Mouse (Mus musculus) heart, postnatal 25 days (tissue): ENCODE results near the gene Kdm1b. TPM values are rescaled to one million over a fixed set of nuclear protein-coding genes. Genes with fewer than 3 reads are reported as not detected.

Experiments
- DNase-seq: peaks from one replicate; pipeline ENCODE4 v3.0.0; 2022; ENCODE audit warnings: low spot score
- intact Hi-C: fragments of 180-260 bp; cut with DNase I; formaldehyde crosslinking; loops from one replicate; pipeline ENCODE4 v1.15.1; 2025
- total RNA-seq, 2 experiments: library from RNA; stranded (reverse); gene quantifications; 2 replicates each; pipeline ENCODE4 v1.2.3; 2021

Kdm1b gene
- total RNA-seq, 2 experiments from 2014 or later = 8.2 to 10.4 TPM

DNA sequence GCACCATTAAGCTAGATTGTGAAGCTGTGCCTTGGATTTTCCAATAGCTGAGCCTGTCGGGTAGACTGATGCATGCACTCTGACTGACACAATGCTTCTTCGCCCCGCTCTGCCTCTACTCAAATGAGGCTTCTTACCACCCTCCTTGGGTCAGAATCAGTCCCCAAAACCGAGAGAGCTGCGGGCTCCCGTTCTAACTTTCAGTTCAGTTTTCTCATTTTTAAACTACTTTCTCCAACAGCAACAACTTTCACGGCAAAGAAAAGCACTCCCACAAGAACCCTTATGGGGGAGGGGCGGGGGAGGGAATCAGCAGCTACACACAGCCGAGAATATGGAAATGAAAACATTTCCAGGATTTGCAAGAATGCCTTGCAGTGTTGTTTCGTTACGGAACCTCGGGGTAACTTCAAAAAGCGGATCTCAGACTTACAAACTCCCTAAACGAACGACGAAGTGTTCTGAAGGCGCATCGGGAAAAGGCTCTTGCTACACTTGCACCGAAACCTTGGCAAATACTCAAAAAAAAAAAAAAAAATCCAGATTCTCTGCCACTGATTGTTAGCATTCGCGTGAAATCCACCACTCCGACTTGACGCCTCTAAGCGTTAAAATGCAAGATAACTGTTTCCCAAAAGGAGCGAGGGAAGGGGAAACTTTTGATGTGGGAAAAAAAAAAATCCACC is 61.7 kb downstream of the Kdm1b start:
- DNase-seq = no peak
- intact Hi-C loops = loop anchor here (5.0 kb wide), 1 partner anchor 87 kb away; no protein-coding TSS in a partner anchor

- intact Hi-C loops = loop anchor here (5.0 kb wide), 1 partner anchor 86 kb away; no protein-coding TSS in a partner anchor
- peak; percentile 78 for DNase-seq
These were observed 62.6 kb downstream of the Kdm1b start, which contains the start of gene Dek for GRCm38 (mm10) chr13:47105711-47106579. Gene Dek, minus strand, starts transcription at chr13:47106201.

DNA sequence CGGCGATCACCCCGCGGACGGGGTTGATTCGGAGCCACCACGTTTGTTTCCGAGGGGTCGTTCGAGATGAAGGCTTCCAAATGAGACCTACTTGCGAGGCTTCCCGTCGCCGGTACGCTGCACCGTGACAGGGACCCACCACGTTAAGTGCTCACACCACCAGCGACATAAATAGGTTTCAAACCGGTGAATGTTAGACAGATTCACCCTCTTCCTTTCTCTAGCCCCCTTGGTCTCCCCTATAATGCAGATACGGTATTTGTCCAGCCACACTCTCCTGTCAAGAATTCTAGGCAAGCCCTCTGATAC is 63.2 kb downstream of the Kdm1b start:
- DNase-seq = no peak
- intact Hi-C loops = loop anchor here (5.0 kb wide), 1 partner anchor 86 kb away; no protein-coding TSS in a partner anchor

- DNase-seq = no peak
- intact Hi-C loops = loop anchor here (5.0 kb wide), 1 partner anchor 83 kb away; no protein-coding TSS in a partner anchor
These were observed 65.9 kb downstream of the Kdm1b start for GRCm38 (mm10) chr13:47109239-47109638.

- intact Hi-C loops = no loop called here
These were observed 67.9 kb downstream of the Kdm1b start for GRCm38 (mm10) chr13:47111185-47111584.

GRCm38 (mm10) chr13:47112056-47112455 is 68.8 kb downstream of the Kdm1b start:
- intact Hi-C loops = no loop called here
- DNase-seq = no peak

More at GRCm38 (mm10) chr13:47111185-47111584, 67.9 kb downstream of the Kdm1b start:
- DNase-seq = no peak

DNA sequence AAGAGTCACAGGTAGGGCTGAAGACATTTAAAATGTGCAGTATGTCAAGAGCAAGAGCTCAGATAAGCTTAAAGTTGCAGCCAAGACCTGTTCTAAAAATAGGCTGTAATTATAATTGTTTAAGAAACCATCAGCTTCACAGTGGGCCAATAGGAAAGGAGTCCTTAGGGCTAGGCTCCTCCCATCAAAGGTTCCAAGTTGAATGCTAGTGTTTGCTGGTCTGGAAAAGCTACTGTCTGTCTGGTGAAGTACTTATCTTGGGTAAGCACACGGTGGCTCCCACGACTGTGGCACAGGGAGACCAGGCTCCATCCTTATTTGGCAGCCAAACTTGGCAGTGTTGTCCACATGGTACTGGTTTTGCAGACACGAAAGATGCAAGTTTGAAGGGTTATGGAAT is 69.6 kb downstream of the Kdm1b start:
- no peak for DNase-seq
- intact Hi-C loops = no loop called here

DNA sequence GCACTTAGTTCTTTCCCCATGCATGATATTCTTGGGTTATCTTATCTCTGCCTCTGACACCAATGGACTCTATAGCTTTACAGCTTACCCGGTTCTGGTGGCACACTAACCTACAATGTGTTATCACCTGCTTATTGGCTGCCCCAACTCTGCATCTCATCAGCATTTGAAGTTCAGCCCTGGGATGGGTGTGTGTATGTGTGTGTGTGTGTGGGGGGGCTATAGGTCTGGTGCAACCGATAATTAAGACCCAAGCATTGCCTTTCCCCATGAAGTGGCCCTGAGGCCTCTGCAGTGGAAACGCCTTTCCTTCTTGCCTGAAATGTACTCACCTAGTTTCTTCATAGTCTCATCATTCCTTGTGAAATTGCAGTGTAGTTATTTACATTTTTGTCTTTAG is 72.7 kb downstream of the Kdm1b start:
- no peak for DNase-seq
- intact Hi-C loops = no loop called here

GRCm38 (mm10) chr13:47121333-47121889 is 78.1 kb downstream of the Kdm1b start:
- intact Hi-C loops = no loop called here
- no peak for DNase-seq

DNA sequence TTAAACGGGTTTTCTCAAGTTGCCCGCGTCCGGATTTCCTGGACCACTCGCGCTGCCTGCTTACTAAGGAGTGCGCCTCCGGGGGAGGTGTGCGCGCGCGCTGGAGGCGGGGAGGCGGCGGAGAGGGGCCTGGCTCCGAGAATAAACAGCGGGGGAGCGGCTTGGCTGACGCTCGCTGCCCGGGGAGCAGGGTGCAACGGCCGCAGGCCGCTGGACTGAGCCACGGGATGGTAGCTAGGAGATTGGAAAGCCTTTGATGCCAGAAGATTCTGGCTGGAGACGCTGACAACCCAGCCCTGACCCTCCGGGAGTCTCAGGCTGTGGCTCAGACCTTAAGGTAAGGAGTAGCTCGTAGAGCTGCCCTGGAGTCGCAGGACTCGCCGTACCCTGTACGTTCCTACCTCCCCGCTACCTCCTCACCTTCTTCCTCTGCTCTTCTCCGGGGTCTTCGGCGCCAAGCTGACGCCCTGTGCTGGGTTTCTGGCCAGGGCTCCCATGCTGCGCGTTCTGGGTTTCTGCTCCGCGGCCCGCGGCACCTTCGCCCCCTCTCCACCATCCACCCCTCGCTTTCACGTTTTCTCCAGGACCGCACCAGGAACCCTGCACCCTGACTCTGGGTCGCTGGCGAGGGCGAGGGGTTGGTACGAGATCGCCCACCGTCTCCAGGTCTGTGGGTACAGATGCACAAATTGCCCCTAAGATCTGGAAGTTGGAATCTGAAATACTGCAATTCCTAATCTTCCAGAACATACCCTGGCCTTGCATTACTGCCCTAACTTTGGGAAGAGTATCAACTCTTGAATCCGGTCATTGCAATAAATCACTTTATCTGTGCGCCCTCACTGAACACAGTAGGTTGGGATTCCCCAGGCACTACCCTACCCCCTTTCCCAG is 79.5 kb downstream of the Kdm1b start, which contains the start of gene Rnf144b:
Rnf144b (plus strand) TSS at position 120 of the 894 bp plus-strand sequence.
- intact Hi-C loops = no loop called here
- no peak for DNase-seq

GRCm38 (mm10) chr13:47124449-47124848 is 81.2 kb downstream of the Kdm1b start:
- intact Hi-C loops = no loop called here

GRCm38 (mm10) chr13:47124986-47125385 is 81.7 kb downstream of the Kdm1b start:
- intact Hi-C loops = no loop called here

More at GRCm38 (mm10) chr13:47124449-47124848, 81.2 kb downstream of the Kdm1b start:
- no peak for DNase-seq

DNA sequence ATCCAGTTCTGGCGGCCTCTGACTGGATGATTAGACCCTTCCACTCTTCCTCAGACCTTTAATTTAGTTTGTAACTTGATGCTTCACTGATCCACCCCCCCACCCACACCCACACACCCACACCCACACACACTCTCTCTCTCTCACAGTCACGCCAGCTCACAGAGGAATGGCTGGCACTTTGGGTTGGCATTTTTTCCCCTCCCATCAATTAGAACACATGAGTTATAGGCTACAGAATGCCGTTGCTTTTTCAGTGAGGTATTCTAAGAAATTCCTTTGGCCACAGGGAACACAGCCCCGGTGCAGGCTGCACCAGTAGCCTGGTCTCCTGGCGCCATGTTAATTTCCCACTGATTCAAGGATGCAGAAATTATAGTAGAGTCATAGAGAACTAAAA is 82.3 kb downstream of the Kdm1b start:
- intact Hi-C loops = no loop called here
- DNase-seq = no peak

More at GRCm38 (mm10) chr13:47124986-47125385, 81.7 kb downstream of the Kdm1b start:
- DNase-seq = no peak

GRCm38 (mm10) chr13:47129090-47129489 is 85.8 kb downstream of the Kdm1b start:
- intact Hi-C loops = no loop called here
- no peak for DNase-seq

- DNase-seq = no peak
- intact Hi-C loops = no loop called here
These were observed 89.8 kb downstream of the Kdm1b start for GRCm38 (mm10) chr13:47133058-47133457.

DNA sequence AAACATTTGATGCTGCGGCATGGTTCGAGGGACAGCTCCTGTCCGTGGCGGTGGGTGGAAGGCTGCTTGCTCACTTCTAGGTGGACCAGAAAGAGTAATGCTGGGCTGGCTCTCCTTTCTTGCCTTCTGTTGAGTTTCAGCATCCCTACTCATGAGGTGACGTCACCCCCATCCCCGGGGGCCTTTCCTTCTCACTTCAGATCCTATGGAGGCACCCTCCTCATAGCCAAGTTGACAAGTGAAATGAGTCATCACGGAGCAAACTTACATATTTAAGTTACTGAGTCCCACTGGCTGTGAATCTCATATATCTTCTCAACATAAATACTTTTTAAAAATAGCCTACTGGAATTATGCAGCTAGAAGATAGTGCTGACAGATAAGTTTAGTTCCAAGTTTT is 91.5 kb downstream of the Kdm1b start:
- intact Hi-C loops = no loop called here
- no peak for DNase-seq
